Mouse (Mus musculus): ENCODE measurements around the gene Pdlim5.

DNA sequence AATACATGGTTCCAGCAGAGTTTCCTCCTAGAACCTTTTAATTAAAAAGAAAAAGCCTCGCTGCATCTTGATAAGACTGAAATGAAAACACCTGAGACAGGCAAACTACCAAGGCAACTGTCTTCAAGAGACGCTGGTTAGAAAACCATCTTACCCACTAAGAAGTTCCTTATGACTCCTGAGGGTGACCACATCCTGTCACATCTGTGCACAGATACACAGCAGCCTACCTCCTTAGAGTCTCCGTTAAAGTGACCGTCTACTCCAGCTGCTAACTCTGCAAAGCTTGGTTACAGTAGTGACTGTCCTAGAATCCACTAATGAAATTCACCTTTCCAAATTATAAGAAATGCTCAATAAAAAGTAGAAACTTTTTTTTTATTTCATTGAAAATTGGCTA is 38.8 kb downstream of the Pdlim5 start:
- TF ChIP-seq CTCF (IDR thresholded peaks at IDR 0.05; ENCODE audit: low read depth) (no peak), EP300 (optimal IDR thresholded peaks at IDR 0.05) (no peak)

Data from stomach, postnatal 0 days (tissue).